Mouse (Mus musculus) small intestine, adult 2 months (tissue): Measurements from ENCODE around the gene Pls3.

Source experiments
- CTCF ChIP-seq: fragments of 200-500 bp; IDR thresholded peaks from 2 replicates; pipeline ENCODE4 v1.5.1; 2012; ENCODE audit warnings: low read depth, mild to moderate bottlenecking, control low read depth, inconsistent platforms, low read length, moderate library complexity, mixed read lengths; ENCODE audit not compliant: insufficient replicate concordance, insufficient read length; ENCODE audit errors: extremely low read depth
- POLR2A ChIP-seq: fragments of 200-500 bp; IDR thresholded peaks from 2 replicates; pipeline ENCODE4 v1.6.1; 2012; ENCODE audit warnings: low read depth, mild to moderate bottlenecking, control low read depth, inconsistent platforms, low read length, moderate library complexity

GRCm38 (mm10) chrX:75874332-75875291 lies at the start of gene Pls3:
- 0 out of 2 replicates have a peak, but pooled peaks have one; percentile 41 for TF ChIP-seq POLR2A
- no peak for TF ChIP-seq CTCF
